Mouse (Mus musculus): ENCODE measurements around the gene Plcg2. TPM values are rescaled to one million over a fixed set of nuclear protein-coding genes. Genes with fewer than 3 reads are reported as not detected.
A peak's percentile ranks its signal among the peaks of the same experiment; 100 is the strongest.

The Plcg2 gene
- polyA plus RNA-seq, 1 experiment from 2014 or later, result 3.2 TPM

- ATAC-seq (ENCODE audit: insufficient read depth), result no peak
- Histone ChIP-seq H3K27ac (ENCODE audit: low read depth) (no peak overlapping the region), H3K4me2 (no peak overlapping the region), H3K9me3 (ENCODE audit: low read depth, low read length) (no peaks in the 10 kb centered on the region), H3K9ac (no peak overlapping the region), H3K4me1 (ENCODE audit: insufficient read depth) (no peaks in the 10 kb centered on the region; the same call in 1 of the 2 replicates), H3K4me3 (ENCODE audit: low read depth, low read length) (no peak overlapping the region), H3K27me3 (ENCODE audit: insufficient read depth, low read length) (no peaks in the 10 kb centered on the region), H3K36me3 (ENCODE audit: insufficient read depth) (no peaks in the 10 kb centered on the region)
- 74% methylated on average over 5 of the region's 5 CpGs for WGBS
- TF ChIP-seq CTCF (IDR thresholded peaks at IDR 0.05; ENCODE audit: low read depth), result no peak
- no peak for DNase-seq
Measured at GRCm38 (mm10) chr8:117547945-117548344, 49.9 kb downstream of the Plcg2 start.

DNA sequence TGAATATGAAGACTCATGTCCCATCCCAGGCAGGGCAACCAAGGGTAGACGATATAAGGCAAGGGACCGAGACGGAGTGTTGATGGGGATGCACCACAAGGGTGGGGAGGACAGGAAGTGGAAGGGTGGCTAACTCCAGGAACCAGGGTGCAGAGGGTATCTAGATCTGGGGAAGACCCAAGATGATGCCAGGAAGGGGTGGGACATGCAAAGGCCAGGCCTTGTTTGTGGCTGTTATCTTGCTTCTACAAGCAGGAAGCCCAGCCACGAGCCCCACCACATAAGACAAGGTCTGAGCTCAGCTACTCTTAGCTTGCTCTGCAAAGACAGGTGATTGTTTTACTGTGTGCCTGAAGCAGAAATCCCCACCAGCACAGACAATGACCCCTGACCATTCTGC is 50.4 kb downstream of the Plcg2 start:
- TF ChIP-seq CTCF (IDR thresholded peaks at IDR 0.05; ENCODE audit: low read depth), result no peak
- no peaks in the 10 kb centered on the region for H3K27me3 ChIP-seq (ENCODE audit: insufficient read depth, low read length)
- no peak overlapping the region for H3K9ac ChIP-seq
- no peaks in the 10 kb centered on the region; the same call in 1 of the 2 replicates for H3K4me1 ChIP-seq (ENCODE audit: insufficient read depth)
- WGBS, result 65% methylated on average over 4 of the region's 4 CpGs
- ATAC-seq (ENCODE audit: insufficient read depth) (no peak), DNase-seq (no peak)
- H3K4me2 ChIP-seq, result no peak overlapping the region
- H3K4me3 ChIP-seq (ENCODE audit: low read depth, low read length), result no peak overlapping the region
- H3K36me3 ChIP-seq (ENCODE audit: insufficient read depth), result no peaks in the 10 kb centered on the region
- no peak overlapping the region for H3K27ac ChIP-seq (ENCODE audit: low read depth)
- no peaks in the 10 kb centered on the region for H3K9me3 ChIP-seq (ENCODE audit: low read depth, low read length)

- no peak for TF ChIP-seq CTCF (IDR thresholded peaks at IDR 0.05; ENCODE audit: low read depth)
- WGBS, result 83% methylated on average over 5 of the region's 5 CpGs
- DNase-seq (no peak), ATAC-seq (ENCODE audit: insufficient read depth) (no peak)
- Histone ChIP-seq H3K36me3 (ENCODE audit: insufficient read depth) (no peaks in the 10 kb centered on the region), H3K4me1 (ENCODE audit: insufficient read depth) (no peaks in the 10 kb centered on the region; the same call in 1 of the 2 replicates), H3K9ac (no peak overlapping the region), H3K27ac (ENCODE audit: low read depth) (no peak overlapping the region), H3K9me3 (ENCODE audit: low read depth, low read length) (no peaks in the 10 kb centered on the region), H3K27me3 (ENCODE audit: insufficient read depth, low read length) (no peaks in the 10 kb centered on the region), H3K4me3 (ENCODE audit: low read depth, low read length) (no peak overlapping the region), H3K4me2 (no peak overlapping the region)
Measured at GRCm38 (mm10) chr8:117550529-117550928, 52.4 kb downstream of the Plcg2 start.

GRCm38 (mm10) chr8:117561014-117561413 is 62.9 kb downstream of the Plcg2 start:
- Histone ChIP-seq H3K9me3 (ENCODE audit: low read depth, low read length) (no peaks in the 10 kb centered on the region), H3K9ac (no peak overlapping the region), H3K36me3 (ENCODE audit: insufficient read depth) (no peaks in the 10 kb centered on the region), H3K4me1 (ENCODE audit: insufficient read depth) (no peaks in the 10 kb centered on the region), H3K4me2 (no peak overlapping the region), H3K27me3 (ENCODE audit: insufficient read depth, low read length) (no peaks in the 10 kb centered on the region; the same call in 1 of the 2 replicates), H3K4me3 (ENCODE audit: low read depth, low read length) (no peak overlapping the region), H3K27ac (ENCODE audit: low read depth) (no peak overlapping the region)
- TF ChIP-seq CTCF (IDR thresholded peaks at IDR 0.05; ENCODE audit: low read depth), result no peak
- WGBS, result 62% methylated on average over 4 of the region's 4 CpGs
- peak; percentile 2 for DNase-seq
- ATAC-seq (ENCODE audit: insufficient read depth), result no peak

DNA sequence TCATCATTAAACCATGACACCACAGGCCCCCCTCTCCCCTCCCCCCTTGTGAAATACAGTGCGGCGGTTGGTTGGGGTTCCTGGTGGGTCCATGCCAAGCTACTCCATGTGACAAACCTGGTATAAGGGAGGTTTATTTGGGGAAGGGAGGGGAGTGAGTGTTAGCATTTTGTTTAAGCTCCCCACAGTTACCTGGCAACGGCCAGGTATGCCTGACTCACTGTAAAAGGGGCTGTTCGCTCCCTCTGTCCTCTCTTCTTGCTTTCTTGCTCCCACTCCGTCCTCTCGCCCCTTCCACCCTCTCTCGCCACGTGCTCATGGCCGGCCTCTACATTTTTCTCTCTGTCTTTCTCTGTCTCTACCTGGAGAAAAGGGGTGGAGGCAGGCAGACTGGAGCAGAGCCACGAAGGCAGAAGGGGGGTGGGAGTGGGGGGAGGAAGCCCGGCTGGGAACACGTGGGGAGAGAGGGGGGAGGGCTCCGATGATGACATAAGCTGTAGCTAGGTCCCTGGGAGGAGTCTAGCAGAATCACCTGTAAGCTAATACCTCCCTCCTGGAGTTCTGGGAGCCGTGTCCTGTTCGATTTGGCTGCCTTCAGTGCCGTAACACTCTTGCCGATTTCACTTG is 63.8 kb downstream of the Plcg2 start:
- no peak overlapping the region for H3K9ac ChIP-seq
- no peaks in the 10 kb centered on the region; the same call in 1 of the 2 replicates for H3K27me3 ChIP-seq (ENCODE audit: insufficient read depth, low read length)
- H3K4me2 ChIP-seq, result peak overlapping the region; percentile 51
- peak; percentile 21 for DNase-seq
- TF ChIP-seq CTCF (IDR thresholded peaks at IDR 0.05; ENCODE audit: low read depth), result no peak
- no peaks in the 10 kb centered on the region for H3K36me3 ChIP-seq (ENCODE audit: insufficient read depth)
- 8% methylated on average over 17 of the region's 17 CpGs for whole genome bisulfite sequencing
- ATAC-seq (ENCODE audit: insufficient read depth), result peak; percentile 75
- H3K9me3 ChIP-seq (ENCODE audit: low read depth, low read length), result no peaks in the 10 kb centered on the region
- peak overlapping the region; percentile 11; the same call in 1 of the 2 replicates for H3K4me3 ChIP-seq (ENCODE audit: low read depth, low read length)
- H3K27ac ChIP-seq (ENCODE audit: low read depth), result no peak overlapping the region
- no peaks in the 10 kb centered on the region for H3K4me1 ChIP-seq (ENCODE audit: insufficient read depth)

DNA sequence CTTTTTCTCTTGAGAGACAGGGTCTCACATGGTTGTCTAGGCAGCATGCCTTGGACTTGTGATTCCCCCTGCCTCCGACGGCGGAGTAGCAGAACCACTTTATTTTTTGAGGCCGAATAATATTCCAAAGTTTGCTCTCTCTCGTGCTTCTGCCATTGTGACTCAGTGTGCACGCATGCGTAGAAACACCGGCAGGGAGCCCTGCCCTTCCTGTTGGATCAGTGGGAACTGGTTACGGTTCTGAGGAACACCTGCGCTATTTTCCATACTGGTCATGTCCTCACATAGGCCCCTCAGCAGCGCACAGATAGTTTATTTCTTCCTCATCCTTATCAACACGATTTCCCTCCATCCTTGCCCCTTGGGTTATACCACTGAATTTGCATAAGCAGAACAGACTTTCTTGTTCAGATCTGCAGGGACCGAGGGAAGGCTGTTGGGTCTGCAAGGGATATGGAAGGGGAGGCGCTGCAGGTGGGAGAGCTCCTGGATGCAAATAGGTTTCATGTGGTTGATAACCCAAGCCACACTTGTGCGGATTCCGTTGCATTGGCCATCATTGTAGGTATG is 64.4 kb downstream of the Plcg2 start:
- H3K9me3 ChIP-seq (ENCODE audit: low read depth, low read length), result no peaks in the 10 kb centered on the region
- DNase-seq (peak; percentile 21), ATAC-seq (ENCODE audit: insufficient read depth) (no peak)
- WGBS, result 25% methylated on average over 16 of the region's 16 CpGs
- no peak overlapping the region for H3K9ac ChIP-seq
- 0 out of 2 replicates have a peak overlapping the region, but pooled peaks have one; percentile 11 for H3K4me3 ChIP-seq (ENCODE audit: low read depth, low read length)
- no peak for TF ChIP-seq CTCF (IDR thresholded peaks at IDR 0.05; ENCODE audit: low read depth)
- no peaks in the 10 kb centered on the region for H3K4me1 ChIP-seq (ENCODE audit: insufficient read depth)
- H3K36me3 ChIP-seq (ENCODE audit: insufficient read depth), result no peaks in the 10 kb centered on the region
- no peak overlapping the region for H3K27ac ChIP-seq (ENCODE audit: low read depth)
- H3K4me2 ChIP-seq, result peak overlapping the region; percentile 51
- H3K27me3 ChIP-seq (ENCODE audit: insufficient read depth, low read length), result no peaks in the 10 kb centered on the region; the same call in 1 of the 2 replicates

DNA sequence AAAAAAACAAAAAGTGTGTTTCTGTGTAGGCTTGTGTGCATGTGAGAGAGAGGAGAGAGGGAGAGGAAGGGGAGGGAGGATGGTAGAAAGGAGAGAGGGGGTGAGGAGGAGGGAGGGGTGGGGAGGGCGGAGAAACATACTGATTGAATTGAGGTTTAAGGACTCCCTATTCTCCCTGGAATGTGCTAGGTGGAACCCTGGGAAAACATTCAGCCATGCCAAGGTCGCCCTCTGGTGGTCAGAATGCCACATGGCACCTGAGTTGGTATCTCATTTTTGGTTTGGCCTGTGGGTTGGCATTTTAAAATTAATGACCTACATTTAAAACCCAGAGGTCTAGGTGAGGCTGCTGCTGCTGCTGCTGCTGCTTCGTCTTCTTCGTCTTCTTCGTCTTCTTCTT is 71.3 kb downstream of the Plcg2 start:
- peak; percentile 52; the same call in 1 of the 2 replicates for ATAC-seq (ENCODE audit: insufficient read depth)
- Histone ChIP-seq H3K4me2 (no peak overlapping the region), H3K27me3 (ENCODE audit: insufficient read depth, low read length) (no peaks in the 10 kb centered on the region), H3K9ac (no peak overlapping the region), H3K9me3 (ENCODE audit: low read depth, low read length) (no peaks in the 10 kb centered on the region), H3K27ac (ENCODE audit: low read depth) (no peak overlapping the region), H3K4me1 (ENCODE audit: insufficient read depth) (no peaks in the 10 kb centered on the region), H3K36me3 (ENCODE audit: insufficient read depth) (no peaks in the 10 kb centered on the region), H3K4me3 (ENCODE audit: low read depth, low read length) (no peak overlapping the region)
- peak; percentile 93 for TF ChIP-seq CTCF (IDR thresholded peaks at IDR 0.05; ENCODE audit: low read depth)
- peak; percentile 85 for DNase-seq
- 27% methylated on average over 5 of the region's 5 CpGs for WGBS
